Mouse (Mus musculus): Measurements from ENCODE around the gene Fam161a. TPM values are rescaled to one million over a fixed set of nuclear protein-coding genes. Genes with fewer than 3 reads are reported as not detected.

Gene Fam161a
- total RNA-seq, 1 experiment from 2014 or later: 4.2 TPM

DNA sequence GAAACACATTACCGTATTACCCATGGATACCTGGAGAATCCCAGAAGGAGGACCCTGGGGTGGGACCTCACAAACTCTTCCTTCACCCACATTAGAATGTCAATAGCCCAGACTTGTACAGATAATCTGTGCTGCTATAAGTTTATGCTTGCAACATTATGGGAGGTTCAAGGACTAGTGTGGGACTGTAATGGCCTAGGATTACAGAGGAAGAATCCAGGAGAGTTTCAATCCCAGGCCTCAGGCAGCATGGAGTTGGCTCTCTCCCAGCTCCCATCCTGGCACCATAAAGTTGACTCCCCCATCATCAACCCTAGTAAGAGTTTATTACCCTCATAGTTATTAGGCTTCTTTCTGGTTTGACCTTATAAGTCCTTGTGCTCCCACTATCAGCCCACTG is 71.2 kb downstream of the Fam161a start:
- ATAC-seq (replicated peaks in 1 of 2; ENCODE audit: insufficient read depth in 1 of 2, low FRiP score in 2 of 2, low TSS enrichment in 1 of 2, low read depth in 1 of 2, poor library complexity in 2 of 2, severe bottlenecking in 2 of 2): no peak

Other genes with a start within 250 kb of the Fam161a start
- gene B3gnt2, start 146.6 kb upstream of the Fam161a start, total RNA-seq (2017): 13.7 and 19.1 TPM in 2 replicates
- 33.6 and 49.6 TPM in 2 replicates for gene Zrsr1, start 35.5 kb upstream of the Fam161a start, total RNA-seq (2017)
- gene Gm28048, start 25.4 kb upstream of the Fam161a start, total RNA-seq (2017): 36.3 and 52.4 TPM in 2 replicates
- 66.7 and 79.5 TPM in 2 replicates for gene Commd1, start 25.1 kb upstream of the Fam161a start, total RNA-seq (2017)
- gene Cct4, start 17.0 kb upstream of the Fam161a start, total RNA-seq (2017): 299 and 343 TPM in 2 replicates
- 203 and 264 TPM in 2 replicates for gene Xpo1, start 248.5 kb downstream of the Fam161a start, total RNA-seq (2017)